Mouse (Mus musculus): Measurements from ENCODE around the gene Snd1. TPM values are rescaled to one million over a fixed set of nuclear protein-coding genes. Genes with fewer than 3 reads are reported as not detected.

Snd1 gene
- 98.0 to 101 TPM (median 100 TPM) in 4 replicates for total RNA-seq (2023; ENCODE audit: inconsistent age)

GRCm38 (mm10) chr6:28474839-28475238, at the start of gene Snd1:
Gene Snd1, plus strand, starts transcription at chr6:28475139.

DNA sequence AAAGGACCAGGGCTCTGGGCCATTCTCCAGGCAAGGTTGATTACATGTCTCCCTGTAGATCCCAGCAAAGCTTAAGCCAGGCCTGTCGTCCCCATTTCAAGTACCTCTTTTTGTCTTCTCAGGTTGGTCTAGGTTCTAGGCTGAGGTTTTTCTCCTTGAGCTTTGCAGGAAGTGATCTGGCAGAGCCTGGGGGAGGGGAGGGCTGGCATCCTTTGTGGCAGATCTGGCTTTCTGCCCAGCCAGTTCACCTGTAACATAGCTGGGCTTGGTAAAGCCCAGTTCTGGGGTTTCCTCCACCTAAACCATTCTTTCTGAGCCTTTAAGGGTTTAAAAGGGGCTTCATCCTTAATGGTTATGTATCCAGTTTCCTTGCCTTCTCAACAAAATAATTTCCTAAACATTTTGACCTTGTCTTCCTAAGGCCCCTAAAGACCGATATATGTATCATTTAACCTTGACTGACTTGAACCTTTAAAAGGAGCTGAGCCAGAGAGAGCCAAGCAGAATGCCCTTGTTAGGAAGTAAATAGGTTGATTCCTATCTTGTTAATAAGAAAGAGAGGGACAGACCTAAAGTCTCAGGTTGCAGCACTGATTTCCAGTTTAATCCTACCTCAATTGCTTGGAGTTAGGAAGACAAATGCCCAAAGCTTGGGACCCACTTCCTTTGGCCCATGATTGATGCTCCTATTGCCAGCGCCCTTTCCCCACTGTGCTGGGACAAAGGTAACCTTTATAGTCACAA, 47.7 kb upstream of the Snd1 start, which contains the start of gene Fscn3:
Gene Fscn3 (plus strand): TSS at position 694 of the 744 bp plus-strand sequence.

DNA sequence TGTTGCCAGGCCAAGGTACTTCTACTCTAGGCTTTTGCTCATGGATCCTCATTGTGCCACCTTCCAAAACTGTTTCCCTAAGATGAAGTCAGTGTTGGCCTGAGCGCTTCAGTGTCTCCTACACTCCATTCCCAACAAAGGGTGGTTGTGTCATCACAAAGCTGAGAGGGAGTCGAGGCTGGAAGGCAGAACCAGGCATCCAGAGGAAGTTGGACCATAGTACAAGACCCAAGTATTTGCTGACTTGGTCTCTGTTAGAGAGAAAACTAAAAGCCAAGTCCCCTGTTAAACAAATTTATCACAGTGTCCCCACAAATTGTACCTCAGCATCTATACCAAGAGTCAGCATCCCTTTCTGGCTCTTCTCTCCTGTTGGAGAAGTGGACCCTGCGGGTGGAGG, 46.6 kb upstream of the Snd1 start, which contains the start of gene Gcc1:
Gene Gcc1 (minus strand): TSS at position 101 of the 400 bp plus-strand sequence.

DNA sequence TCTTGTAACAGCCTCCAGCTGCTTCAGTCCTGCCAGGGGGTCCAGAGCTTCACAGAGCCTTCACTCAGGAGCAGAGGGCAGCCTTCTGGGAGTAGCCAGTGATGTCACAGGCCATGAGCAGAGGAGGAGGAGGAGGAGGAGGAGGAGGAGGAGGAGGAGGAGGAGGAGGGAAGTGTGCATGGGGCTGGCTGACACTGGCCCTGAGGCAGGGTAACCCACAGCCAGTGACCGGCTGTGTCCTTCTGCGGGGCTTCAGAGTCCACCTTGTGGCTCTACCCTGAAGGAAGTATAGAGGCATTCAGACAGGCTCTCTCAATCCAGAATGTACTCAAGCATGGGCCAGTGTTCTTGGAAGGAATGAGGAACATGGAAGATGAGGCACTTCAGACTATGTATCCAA, 25.7 kb upstream of the Snd1 start, which contains the start of gene Pax4:
Gene Pax4 (minus strand): TSS at position 101 of the 400 bp plus-strand sequence.

DNA sequence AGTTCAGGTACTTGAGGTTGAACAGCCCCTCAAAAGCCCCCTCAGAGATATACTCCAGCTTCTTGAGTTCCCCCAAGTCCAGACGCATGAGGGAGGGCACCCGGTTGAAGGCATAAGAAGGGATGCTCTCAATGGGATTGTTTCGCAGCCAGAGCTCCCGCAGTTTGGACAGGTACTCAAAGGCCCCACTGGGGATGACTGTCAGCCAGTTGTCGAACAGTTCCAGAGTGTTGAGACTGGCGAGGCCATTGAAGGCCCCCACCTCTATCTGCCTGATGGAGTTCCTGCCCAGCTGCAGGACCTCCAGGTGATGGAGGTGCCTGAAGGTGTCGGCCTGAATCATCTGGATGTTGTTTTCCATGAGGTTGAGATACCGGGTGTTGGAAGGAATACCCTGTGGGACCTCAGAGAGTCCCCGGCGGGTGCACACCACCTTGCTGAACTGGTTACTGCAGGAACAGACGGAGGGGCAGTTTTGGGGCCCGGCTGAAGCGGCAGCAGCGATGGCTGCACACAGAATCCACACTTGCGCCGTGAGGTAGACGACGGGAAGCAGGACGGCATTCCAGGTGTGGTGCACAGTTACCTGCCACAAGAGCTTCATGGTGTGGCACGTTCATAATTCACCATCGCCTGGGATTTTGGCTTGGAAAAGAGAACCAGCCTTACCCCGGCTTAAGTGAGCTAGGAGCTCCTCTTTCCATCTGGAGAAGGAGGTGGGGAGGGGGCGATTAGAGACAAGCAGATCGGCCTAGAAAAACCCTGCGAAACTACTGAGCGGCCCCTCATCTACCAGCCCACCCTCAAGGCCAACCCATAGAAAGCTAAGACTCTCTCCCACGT, 356.3 kb downstream of the Snd1 start, which contains the start of gene Lrrc4:
Gene Lrrc4 (minus strand): TSS at position 737 of the 843 bp plus-strand sequence.

Other genes starting within 250 kb of the Snd1 start
- gene Zfp800, start 77.1 kb upstream of the Snd1 start, total RNA-seq (2023; ENCODE audit: inconsistent age): 58.2 to 69.2 TPM (median 59.3 TPM) in 4 replicates
- 103 to 131 TPM (median 118 TPM) in 4 replicates for gene Arf5, start 51.6 kb upstream of the Snd1 start, total RNA-seq (2023; ENCODE audit: inconsistent age)
- 0.29 to 0.36 TPM (median 0.36 TPM) in 3 of 4 replicates, not detected in the other for gene Fscn3, start 47.4 kb upstream of the Snd1 start, total RNA-seq (2023; ENCODE audit: inconsistent age)
- 18.4 to 23.4 TPM (median 20.7 TPM) in 4 replicates for gene Gcc1, start 46.7 kb upstream of the Snd1 start, total RNA-seq (2023; ENCODE audit: inconsistent age)
- gene Pax4, start 25.8 kb upstream of the Snd1 start, total RNA-seq (2023; ENCODE audit: inconsistent age): not detected in 4 replicates

All from B cell, adult (primary cell).